Mouse (Mus musculus): ENCODE measurements around the gene Edc3. TPM values are rescaled to one million over a fixed set of nuclear protein-coding genes. Genes with fewer than 3 reads are reported as not detected.

The Edc3 gene
- polyA plus RNA-seq (2012; rRNA removed; ENCODE audit: low replicate concordance): 11.0 and 14.9 TPM in 2 replicates

DNA sequence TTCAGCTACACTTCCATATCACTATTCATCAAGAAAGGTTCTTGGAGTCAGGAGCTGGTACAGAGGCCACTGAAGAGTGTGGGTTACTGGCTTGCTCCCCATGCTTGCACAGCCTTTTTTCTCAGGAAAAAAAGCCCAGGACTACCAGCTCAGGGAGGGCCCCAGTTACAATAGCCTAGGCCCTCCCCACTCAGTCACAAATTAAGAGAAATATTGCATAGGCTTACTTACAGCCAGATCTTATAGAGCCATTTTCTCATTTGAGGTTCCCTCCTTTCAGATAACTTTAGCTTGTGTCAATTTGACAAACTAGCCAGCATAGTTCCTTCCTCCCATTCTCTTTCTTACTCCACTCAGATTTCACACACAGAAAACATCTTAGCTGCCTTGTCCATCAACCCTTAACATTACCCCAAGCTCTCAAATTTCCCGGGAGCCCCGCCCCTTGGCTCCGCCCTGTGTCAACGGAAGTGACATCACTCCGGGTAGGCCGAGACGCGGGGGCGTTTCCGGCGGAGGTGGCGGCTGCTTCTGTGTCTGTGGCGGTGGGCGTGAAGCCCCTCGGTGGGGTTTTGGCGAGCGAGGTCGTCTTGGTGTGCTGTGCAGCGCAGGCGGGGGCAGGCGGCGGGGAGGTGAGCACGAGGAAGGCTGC is at the start of gene Edc3:
Edc3 (plus strand) TSS at position 473 of the 652 bp plus-strand sequence.

DNA sequence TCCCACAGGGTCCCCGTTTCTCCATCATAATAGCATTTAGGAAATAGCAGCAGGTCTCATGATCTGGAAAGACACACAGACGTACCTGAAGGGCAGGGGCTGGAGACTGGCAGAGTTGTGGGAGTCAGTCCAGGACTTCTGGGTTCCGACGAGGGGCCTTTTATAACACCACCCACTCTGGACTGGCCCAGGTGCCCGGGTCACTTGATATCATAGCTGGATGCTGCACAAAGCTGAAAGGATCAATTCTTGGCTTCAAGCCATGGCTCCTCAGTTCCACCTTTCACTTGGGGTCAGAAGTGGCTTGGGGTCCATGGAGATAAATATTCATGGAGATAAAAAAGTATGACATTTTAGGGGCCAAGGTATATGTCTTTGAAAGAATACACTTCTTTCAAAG is 24.8 kb upstream of the Edc3 start, which contains the start of gene Cyp1a2:
Cyp1a2 (minus strand) TSS at position 184 of the 400 bp plus-strand sequence.

DNA sequence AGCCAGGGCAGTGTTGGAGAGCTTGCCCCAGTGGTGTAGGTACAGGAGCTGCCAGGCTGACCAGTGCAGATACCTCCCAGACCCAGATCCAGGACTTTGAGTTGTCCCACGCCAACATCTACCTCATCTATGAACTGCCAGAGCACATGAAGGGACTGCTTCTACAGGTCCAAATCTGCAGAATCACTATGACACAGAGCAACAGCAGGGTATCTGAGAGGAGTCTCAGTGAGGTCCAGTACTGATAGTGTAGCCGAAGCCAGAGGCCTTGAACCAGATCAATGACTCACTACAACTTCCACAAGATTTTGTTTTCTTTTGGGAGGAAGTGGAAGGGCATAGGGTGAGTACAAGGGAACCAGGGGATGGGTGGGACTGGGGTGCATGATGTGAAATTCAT is 20.6 kb upstream of the Edc3 start, which contains the start of gene Cyp1a1:
Cyp1a1 (plus strand) TSS at position 178 of the 400 bp plus-strand sequence.

DNA sequence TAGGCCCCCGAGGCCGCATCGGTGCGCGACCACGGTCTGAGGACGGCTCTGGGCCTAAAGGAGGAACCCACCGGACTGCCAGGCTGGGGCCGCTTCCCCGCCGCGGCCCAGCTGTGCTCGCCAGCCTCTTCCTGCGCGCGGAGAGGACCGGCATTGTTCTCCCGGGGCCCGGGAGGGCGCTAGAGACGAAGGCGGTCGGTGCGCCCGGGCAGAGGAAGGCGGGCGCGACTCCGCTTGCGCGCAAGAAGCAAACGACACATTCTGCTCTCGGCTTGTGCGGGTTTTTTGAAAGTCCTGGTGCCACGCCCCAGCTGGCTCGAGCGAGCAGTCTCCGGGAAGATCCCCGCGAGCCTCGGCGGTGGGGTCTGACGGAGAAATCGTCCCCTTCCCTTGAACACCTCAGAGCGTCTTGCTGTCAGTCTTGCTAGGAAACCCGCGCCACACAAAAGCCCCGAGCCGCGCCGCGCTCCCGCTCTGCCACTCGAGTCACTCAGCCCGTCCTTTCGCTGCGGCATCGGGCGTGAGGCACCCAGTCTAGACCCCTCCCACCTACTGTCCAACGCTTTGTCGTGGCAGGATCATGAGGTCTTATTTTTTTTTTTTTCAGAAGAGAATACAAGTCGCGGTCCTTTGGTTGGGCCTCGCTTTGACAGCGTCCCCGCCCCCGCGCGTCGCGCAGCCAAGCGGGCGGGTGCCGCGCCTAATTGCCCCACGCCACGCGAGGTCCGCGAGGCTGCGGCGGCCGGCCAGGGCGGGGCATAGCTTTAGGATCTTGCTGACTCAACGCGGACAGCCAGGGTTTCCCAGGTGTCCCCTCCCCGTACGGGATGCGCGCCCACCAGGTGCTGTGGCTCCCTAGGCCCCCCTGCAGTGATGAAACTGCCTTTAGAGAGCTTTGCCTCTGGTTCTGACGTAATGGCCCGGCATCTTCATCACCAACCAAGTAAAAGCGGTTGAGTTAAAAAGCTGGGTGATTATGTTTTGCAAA is 57.3 kb downstream of the Edc3 start, which contains the start of gene Clk3:
Clk3 (minus strand) TSS at position 497 of the 988 bp plus-strand sequence.

Other genes with a start within 250 kb of the Edc3 start
- gene Scamp5, start 240.5 kb upstream of the Edc3 start, polyA plus RNA-seq (2012; rRNA removed; ENCODE audit: low replicate concordance): 24.2 and 33.0 TPM in 2 replicates
- gene Rpp25, start 204.5 kb upstream of the Edc3 start, polyA plus RNA-seq (2012; rRNA removed; ENCODE audit: low replicate concordance): 0.88 and 1.3 TPM in 2 replicates
- 532 and 565 TPM in 2 replicates for gene Cox5a, start 187.3 kb upstream of the Edc3 start, polyA plus RNA-seq (2012; rRNA removed; ENCODE audit: low replicate concordance)
- 6.0 and 28.5 TPM in 2 replicates for gene Fam219b, start 171.0 kb upstream of the Edc3 start, polyA plus RNA-seq (2012; rRNA removed; ENCODE audit: low replicate concordance)
- 27.1 and 70.1 TPM in 2 replicates for gene Mpi, start 155.8 kb upstream of the Edc3 start, polyA plus RNA-seq (2012; rRNA removed; ENCODE audit: low replicate concordance)
- 119 and 132 TPM in 2 replicates for gene Scamp2, start 147.6 kb upstream of the Edc3 start, polyA plus RNA-seq (2012; rRNA removed; ENCODE audit: low replicate concordance)
- 38.7 and 43.9 TPM in 2 replicates for gene Ulk3, start 119.1 kb upstream of the Edc3 start, polyA plus RNA-seq (2012; rRNA removed; ENCODE audit: low replicate concordance)
- not detected in 2 replicates for gene Cplx3, start 102.3 kb upstream of the Edc3 start, polyA plus RNA-seq (2012; rRNA removed; ENCODE audit: low replicate concordance)
- gene Lman1l, start 87.8 kb upstream of the Edc3 start, polyA plus RNA-seq (2012; rRNA removed; ENCODE audit: low replicate concordance): 0.26 and 0.37 TPM in 2 replicates
- 70.4 and 149 TPM in 2 replicates for gene Csk, start 54.9 kb upstream of the Edc3 start, polyA plus RNA-seq (2012; rRNA removed; ENCODE audit: low replicate concordance)
- 3.1 TPM in 1 of 2 replicates, not detected in the other for gene Cyp1a2, start 24.8 kb upstream of the Edc3 start, polyA plus RNA-seq (2012; rRNA removed; ENCODE audit: low replicate concordance)
- 0.69 and 1.1 TPM in 2 replicates for gene Cyp1a1, start 20.6 kb upstream of the Edc3 start, polyA plus RNA-seq (2012; rRNA removed; ENCODE audit: low replicate concordance)
- gene Clk3, start 57.3 kb downstream of the Edc3 start, polyA plus RNA-seq (2012; rRNA removed; ENCODE audit: low replicate concordance): 82.5 and 138 TPM in 2 replicates
- gene Arid3b, start 128.3 kb downstream of the Edc3 start, polyA plus RNA-seq (2012; rRNA removed; ENCODE audit: low replicate concordance): 18.6 and 25.9 TPM in 2 replicates
- 156 and 194 TPM in 2 replicates for gene Ubl7, start 202.4 kb downstream of the Edc3 start, polyA plus RNA-seq (2012; rRNA removed; ENCODE audit: low replicate concordance)
- gene Sema7a, start 231.6 kb downstream of the Edc3 start, polyA plus RNA-seq (2012; rRNA removed; ENCODE audit: low replicate concordance): 26.7 and 42.6 TPM in 2 replicates

All from mammary gland, adult 2 months (tissue).